Mouse (Mus musculus): Measurements from ENCODE around the gene Rbm48.

DNA sequence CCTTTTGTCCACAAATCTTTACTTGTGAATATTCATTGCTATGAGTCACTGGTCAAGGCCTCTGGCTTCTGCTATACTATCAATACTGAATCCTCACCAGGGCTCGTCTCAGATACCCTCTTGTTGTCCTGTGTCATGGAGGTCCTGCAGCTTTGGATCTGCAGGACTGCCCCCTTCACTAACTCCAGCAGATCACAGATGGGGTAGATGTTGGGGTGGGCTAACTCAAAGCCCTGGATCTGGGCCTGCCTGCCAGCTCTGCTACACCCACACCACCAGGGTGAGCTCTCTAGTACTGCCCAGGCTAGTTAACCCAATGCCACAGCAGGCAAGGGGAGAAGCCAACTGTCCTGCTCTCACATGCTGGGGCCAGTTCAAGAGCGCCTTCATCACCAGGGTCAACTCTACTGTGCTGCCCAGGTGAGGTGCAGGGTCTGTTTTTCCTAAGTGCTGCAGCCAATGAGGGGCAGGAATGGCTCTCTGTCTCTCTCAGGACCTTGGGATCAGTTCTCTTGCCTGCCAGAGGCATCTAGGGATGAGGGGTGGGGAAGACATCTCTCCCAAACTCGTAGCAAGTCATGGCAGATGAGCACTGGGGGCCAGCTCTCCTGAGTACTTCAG is 59.7 kb downstream of the Rbm48 start:
- TF ChIP-seq CTCF (IDR thresholded peaks at IDR 0.05; ENCODE audit: control insufficient read depth, insufficient read depth, low read length) (no peak), POLR2A (IDR thresholded peaks at IDR 0.05; ENCODE audit: borderline replicate concordance, control insufficient read depth, low read depth, low read length) (no peak)
